Mouse (Mus musculus): Measurements from ENCODE around the gene Fndc3b.

Gene Fndc3b

DNA sequence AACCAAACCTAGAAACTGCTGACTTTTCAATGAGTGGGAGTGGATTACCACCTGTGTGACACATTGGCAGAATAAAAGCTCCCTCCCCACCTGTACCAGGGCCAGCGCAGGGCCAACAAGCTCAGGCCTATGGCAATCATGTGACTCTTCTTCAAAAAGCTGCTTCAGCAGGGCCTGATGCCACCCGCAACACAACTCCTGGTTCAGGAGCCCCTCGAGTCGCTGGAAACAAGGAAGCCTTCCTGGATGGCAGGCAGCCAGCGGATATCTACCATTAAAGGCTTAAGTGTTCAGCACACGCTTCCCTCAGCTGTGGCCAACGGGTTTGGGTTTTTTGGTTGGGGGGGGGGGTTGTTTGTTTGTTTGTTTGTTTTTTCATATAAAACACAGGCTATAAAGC, 37.4 kb downstream of the Fndc3b start:
- DNase-seq (ENCODE audit: low read depth, low spot score), result no peak

DNA sequence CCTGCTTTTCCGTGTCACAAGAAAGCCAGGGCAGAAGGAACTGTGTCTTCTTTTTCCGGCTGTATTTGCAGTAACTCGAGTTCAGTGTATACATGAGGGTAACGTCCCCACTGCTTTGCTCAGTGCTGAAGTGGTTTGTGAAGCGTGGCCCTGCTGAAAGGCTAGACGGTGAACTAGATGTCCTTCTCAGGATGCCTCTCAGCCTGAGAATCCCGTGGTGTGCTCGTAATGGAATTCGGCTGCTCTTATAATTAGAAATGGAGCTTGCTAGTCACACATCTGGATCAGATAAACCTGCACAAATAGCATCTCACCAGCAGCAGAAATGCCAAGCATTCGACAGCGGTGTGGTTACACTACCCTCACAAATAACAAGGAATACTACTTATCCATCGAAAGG, 40.7 kb downstream of the Fndc3b start:
- DNase-seq (ENCODE audit: low read depth, low spot score), result peak; percentile 34

DNA sequence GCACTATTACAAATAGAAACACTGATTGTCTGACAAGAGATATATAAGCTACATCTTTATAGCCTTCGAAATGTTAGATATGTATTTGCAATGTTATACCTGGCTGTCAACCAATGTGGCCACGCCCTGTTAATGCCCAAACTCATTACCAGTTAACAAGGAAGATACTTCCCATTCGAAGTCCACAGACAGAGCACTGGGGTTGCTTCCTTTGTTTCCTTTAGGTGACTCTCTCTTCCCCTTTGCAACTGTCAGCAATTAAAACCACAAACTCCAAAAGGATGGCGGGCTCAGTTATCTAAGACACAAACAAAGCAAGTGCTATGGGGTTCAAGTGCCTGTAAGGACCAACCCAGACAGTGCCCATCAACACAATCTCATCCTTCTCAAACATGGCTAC, 43.8 kb downstream of the Fndc3b start:
- DNase-seq (ENCODE audit: low read depth, low spot score), result no peak

DNA sequence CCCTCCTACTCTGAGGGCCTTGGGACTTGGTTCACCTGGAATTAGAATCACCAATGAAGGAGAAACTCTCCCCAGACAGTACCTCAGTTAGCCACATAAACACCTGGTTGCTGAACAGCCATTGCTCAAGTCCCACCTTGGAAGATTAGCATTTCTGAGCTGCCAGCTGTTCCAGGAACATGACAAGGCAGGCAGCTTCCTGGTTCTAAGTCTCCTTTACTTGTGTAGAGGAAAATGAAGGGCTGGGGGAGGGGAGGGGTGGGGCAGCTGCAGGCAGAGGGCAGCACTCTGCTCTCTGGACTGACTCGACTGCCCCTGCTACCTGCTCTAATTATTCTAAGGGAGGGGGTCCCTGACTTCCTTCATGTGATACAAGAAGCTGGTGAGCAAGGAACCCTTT, 45.8 kb downstream of the Fndc3b start:
- no peak for DNase-seq (ENCODE audit: low read depth, low spot score)

DNA sequence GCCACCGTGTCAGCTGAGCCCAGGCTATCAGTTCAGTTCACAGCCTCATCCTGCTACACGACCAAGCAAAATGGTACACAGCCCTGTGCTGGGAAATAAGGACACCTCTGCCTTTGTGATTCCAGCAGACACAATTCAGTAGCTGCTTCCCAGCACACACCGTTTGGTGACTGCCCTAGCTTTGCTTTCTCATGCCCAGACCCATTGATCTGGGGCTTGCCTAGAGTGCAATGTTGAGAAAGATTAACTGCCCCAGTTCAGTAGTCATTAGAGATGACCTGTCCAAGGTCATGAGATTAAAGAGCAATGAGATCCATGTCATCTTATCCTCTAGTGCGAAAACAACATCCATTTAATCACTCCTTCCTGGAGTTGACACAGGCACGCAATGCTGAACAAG, 47.9 kb downstream of the Fndc3b start:
- DNase-seq (ENCODE audit: low read depth, low spot score), result no peak

DNA sequence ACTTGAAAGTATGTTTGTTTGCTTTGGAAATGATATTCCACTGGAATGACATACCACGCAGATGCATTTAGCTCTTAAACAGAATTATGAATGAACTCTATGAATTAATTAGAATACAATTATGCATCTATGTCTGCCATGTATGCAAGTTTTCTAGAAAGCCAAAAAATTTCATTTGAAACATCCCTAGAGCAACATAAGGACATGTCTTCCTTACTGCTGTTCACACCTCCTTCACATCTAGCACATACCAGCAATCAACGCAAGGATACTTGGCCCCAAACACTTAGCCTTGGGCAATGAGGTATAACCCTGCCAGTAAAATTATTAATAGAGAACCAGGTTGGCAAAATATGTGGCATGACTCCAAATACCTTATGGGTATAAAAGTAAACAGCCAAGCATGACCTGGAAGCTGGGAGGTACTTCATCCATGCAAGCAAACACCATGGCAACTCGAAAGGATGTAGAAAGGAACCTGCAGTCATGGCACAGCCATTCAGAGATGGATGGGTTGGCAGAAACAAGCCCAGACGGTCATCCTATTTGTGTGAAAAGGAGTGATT, 52.8 kb downstream of the Fndc3b start:
- no peak for DNase-seq (ENCODE audit: low read depth, low spot score)

DNA sequence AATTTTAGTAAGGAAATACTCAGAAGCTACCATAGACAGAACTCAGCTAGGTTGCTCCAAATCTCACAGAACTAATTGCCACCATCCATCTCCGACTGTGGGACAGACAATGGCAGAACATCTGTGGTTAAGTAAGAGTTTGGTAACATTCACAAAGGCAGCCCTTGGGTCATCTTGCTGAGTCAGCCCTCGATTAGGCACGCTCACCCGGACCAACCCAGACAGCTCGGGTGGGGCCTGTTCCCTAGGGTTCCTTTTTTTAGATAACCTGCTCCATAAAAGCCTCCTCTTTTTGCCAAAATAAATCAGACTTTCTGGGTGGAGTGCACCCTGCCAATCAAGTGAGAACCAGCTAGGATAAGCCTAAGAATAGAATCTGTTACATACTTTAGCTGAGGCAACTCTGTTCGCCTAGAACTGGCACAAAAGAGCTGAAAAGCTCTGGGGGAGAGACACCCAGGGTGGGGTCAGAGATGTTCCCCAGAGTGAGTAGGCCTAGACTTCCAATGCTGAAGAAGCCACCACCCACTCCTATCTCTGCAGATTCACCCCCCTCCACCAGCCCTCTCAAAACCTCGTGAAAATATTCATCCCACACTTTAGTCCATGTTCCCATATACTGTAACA, 54.2 kb downstream of the Fndc3b start:
- DNase-seq (ENCODE audit: low read depth, low spot score), result peak; percentile 57

DNA sequence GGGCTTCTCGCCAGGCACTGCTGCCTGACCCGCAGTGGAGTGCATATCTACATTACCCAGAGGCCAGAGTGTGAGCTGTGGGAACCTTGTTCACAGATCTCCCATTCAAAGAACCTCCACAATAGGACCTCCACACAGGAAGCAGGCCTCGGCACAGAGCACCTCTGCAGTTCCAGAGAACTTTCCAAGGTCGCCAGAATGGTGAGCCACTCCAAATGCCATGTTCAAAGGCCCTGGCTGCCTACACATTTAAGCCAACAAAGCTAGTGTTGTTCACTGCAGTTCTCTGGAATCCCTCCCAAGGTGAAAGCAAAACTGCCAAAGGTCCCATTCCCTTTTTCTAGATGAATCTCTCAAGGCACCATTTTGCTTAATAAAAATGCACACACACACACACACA, 55.4 kb downstream of the Fndc3b start:
- DNase-seq (ENCODE audit: low read depth, low spot score), result no peak

DNA sequence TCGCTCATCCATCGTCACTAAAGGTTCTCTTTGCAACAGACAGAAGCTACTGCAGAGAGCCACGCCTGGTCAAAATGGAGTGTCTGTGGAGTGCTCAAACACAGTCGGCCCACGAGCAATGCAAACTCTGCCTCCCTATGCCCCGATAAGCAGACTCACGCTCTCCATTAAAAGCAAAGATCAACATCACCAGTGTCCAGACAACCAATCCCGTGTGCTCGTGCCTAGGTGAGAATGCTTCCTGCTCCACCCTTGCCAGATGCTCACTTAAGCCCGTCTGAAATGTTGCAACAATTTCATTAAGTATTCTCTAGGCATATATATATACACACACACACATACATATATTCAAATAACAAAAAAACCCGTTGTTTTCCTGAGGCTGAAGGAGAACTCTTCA, 56.1 kb downstream of the Fndc3b start:
- DNase-seq (ENCODE audit: low read depth, low spot score), result no peak

DNA sequence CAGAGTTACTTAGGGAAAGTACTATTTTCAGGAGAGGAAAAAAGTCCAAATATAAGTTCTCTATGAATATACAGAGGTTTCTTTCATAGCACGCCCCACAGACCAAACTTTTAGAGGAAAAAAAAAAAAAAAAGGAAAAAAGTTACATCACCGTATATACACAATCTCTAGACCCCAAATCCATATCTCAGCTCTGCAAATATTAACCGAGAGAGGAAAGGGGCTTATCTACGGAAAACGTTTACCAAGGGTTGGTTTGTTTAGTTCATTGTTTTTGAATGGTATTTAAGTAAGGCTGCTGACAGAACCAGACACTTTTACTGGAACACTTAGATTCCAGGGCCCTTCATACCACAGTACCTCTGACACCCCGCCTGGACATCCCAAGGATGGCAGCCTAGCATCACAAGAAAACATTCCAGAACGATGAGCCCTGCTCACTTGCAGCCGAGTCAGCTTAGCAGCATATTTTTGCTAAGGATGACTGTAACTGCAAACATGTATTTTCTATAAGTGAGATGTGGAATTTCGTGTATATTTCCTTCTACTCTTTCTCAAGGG, 58.6 kb downstream of the Fndc3b start:
- no peak for DNase-seq (ENCODE audit: low read depth, low spot score)

DNA sequence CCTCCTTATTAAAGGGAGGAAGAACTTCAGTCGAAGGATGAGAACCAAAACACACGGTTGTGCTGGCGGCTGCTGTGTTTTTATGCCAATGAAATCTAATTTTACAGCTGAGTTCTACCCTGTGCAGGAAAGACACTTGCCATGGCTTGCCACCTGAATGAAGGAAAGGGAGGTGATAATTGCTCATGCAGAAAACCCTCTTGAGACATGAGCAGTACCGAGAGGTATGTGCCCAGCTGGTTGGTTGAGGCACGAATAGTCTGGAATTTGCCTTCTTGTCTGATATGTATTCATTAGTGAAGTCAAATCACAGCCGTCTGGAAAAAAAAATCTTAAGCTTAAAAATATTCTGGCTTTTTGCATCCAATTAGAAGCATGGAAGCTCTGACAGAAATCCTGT, 59.4 kb downstream of the Fndc3b start:
- DNase-seq (ENCODE audit: low read depth, low spot score), result no peak

DNA sequence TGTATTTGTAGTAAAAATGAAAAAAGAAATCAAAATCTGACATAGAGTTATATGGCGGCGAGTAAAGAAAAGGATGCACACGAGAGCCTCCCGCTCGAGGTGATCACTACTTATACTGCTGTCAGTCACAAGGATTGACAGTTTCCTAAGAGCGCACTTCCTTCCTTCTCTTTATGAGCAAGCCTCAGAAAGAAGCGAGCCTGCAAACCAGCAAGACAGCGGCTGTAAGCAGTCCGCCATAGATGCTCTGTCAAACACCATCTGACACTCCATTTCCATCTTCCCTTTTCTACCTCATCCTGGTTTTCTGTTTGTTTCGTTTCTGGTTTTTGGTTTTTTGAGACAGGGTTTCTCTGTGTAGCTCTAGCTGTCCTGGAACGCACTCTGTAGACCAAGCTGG, 61.0 kb downstream of the Fndc3b start:
- DNase-seq (ENCODE audit: low read depth, low spot score), result no peak

DNA sequence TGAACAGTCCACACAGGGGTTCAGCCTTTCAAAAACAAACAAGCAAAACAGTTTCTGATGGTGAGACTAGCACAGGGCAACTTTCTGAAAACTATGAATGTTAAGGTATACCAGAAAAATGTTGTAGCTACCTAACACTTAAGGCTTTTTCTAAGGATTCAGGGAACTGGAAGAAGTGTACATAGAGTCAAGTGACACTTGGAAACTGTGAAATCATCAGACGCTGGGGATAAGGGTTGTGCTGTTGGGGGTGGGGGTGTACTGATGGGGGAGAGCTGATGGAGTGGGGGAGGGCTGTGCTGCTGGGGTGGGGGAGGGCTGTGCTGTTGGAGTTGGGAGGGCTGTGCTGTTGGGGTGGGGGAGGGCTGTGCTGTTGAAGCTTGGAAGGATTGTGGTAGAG, 61.8 kb downstream of the Fndc3b start:
- no peak for DNase-seq (ENCODE audit: low read depth, low spot score)

DNA sequence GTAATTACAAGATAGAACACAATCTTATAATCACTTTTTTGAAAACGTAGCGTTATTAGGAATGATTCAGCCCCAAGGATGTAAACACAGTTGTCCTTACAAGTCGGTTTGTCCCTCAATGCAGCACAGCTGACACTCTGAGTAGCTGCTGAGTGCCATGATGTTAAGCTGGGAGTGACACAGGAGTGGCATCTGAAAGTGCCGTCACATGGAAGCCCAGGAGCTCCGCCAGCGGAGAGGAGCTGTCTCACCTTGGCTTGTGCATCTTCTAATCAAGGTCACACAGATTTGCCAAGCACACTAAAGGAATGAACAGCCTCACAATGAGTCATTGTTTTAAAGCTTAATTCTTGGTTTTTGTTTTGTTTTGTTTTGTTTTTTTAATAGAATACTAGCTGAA, 68.7 kb downstream of the Fndc3b start:
- no peak for DNase-seq (ENCODE audit: low read depth, low spot score)

DNA sequence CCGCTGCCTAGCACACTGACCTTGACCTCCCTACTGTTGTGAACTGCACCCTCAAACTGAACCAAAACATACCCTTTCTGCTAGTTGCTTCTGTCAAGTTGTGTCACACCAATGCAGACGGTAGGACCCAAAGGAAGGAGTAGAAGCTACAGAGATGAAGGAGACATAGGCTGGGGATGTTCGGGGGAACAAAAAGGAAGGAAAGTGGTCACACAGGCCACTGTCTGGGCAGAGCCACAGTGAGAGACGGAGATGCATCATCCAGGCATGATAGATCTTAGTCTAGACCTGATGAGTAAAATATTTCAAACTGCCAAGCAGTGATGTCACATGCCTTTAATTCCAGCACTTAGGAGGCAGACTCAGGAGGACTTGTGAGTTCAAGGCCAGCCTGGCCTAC, 71.4 kb downstream of the Fndc3b start:
- DNase-seq (ENCODE audit: low read depth, low spot score), result no peak

DNA sequence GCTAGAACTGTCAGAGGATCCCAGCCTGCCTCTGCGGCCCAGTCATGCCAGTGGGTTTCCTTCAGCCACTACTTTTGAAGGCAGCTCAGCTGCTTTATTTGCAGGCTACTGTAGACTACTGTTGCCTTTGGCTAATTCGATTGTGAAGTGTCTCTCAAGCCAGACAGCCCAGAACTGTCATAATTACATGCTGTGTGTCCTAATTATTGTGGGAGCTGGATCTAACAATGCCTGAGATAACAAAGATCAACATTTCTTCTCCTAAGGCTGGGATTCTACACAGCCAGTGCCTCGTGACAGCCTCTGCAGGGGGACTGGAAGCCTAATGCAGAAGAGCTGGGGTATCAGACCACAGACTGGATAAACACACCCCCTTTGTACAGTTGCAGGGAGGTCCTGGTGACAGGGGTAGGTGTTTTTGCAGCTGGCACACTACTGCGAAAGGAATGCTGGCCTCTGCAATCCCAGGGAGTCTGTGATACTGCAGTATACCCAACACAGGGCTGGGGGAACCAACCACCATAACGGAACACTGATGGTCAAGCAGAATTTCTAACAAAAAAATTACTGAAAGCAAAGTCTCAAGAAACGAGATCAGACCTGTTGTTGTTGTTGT, 74.0 kb downstream of the Fndc3b start:
- DNase-seq (ENCODE audit: low read depth, low spot score), result no peak

DNA sequence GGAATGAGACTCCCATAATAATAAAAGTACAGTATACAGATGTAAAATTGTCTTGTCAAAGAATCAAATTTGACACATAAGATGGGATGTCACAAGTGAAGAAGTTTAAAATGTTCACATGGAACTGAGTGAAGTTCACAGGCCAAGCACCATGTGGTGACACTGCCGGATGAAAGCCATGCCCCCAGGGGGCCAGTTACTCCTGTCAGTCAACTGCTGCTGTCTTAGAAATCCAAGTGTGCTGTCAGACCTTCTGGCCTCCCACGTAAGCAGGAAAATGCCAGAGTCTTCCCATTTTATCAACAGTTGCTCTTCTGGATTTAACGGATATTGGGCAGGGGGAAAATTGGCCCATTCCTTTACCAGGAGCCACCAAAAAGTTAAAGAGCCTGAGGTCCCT, 75.3 kb downstream of the Fndc3b start:
- DNase-seq (ENCODE audit: low read depth, low spot score), result no peak

DNA sequence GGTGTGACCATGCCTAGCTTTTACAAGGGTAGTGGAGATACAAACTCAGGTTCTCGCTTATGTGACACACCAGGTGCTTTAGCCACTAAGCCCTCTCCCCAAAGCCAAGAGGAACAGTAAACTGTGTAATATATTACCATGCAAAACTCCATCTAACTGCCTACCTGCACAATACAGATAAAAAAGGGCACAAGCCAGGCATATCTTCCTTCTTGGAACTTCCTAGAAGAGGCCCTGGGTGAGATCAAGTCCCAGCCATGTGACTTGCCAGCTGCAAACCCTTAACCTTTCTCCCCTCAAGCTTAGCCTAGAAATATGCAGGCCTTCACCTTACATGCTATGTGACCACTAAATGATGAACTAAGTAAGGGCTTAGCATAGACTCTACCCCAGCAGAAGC, 78.2 kb downstream of the Fndc3b start:
- no peak for DNase-seq (ENCODE audit: low read depth, low spot score)

DNA sequence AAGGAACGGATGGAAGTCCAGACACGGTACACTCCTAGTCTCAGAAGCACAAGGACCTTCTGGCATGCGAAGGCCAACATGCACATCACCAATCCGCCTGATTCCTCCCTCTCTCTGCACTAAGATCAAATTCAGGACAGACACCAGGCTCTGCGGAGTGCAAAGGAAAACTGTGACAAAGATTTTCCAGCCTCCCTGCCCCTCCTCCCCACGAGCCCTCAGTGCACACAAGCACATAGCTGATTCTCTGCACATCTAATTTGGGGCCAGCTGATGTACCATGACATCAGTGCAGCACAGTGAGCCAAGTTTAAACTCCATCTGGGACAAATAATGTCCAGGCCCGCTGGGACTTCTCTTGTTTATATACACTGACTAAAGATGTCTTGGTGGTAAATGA, 80.0 kb downstream of the Fndc3b start:
- peak; percentile 85 for DNase-seq (ENCODE audit: low read depth, low spot score)

DNA sequence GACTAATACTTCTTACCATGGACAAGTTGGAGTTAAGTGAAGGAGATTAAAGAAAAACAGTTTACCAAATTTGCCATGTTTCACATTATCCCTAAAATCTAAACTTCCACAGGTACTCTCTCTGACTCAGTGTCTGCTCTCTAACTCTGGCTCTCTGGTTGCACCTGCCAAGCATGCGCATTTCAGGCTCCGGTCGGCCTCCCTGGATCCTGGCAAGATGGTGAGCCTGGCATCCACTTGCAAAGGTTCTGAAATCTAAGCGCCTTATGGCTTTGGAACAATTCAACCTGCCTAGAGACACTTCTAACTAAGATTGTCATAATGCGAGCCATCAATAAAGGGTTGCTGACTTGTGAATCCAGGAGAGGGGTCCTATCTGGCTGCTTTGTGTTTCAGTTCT, 81.4 kb downstream of the Fndc3b start:
- DNase-seq (ENCODE audit: low read depth, low spot score), result no peak

DNA sequence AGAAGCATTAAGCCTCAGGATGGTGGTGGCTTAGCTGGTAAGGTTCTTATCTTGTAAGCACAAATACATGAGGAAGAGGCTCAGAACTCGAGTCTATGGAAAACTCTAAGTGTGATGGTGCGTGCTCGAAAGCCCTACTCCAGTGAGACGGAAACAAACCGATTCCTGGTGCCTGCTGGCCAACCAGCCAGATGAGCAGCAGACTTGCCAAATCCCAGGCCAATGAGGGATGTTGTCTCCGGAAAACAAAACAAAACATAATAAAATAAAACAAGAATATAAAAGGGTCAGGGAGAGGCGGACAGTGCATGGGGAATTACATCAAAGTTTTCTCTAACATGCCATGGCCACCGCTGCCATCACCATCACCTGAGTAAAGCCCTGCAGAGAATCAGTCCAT, 84.8 kb downstream of the Fndc3b start:
- no peak for DNase-seq (ENCODE audit: low read depth, low spot score)

DNA sequence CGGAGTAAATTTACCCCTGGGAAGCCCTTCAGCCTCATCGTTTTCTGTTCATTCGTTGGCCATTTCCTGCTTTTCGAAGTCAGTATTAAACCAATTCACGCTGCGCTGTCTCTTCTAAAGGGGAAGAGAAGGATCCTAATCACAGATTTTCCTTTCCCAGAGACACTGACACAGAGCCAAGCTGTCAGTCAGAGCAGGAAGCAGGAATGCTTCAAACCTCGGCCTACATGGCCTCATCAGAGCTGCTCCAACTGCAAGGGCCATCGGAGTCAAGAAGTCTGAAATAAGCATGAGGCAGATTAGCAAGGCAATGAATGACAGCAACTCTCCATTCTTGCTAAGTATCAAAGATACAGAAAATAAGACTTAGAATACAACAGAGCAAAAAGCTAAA, 85.5 kb downstream of the Fndc3b start:
- DNase-seq (ENCODE audit: low read depth, low spot score), result no peak

DNA sequence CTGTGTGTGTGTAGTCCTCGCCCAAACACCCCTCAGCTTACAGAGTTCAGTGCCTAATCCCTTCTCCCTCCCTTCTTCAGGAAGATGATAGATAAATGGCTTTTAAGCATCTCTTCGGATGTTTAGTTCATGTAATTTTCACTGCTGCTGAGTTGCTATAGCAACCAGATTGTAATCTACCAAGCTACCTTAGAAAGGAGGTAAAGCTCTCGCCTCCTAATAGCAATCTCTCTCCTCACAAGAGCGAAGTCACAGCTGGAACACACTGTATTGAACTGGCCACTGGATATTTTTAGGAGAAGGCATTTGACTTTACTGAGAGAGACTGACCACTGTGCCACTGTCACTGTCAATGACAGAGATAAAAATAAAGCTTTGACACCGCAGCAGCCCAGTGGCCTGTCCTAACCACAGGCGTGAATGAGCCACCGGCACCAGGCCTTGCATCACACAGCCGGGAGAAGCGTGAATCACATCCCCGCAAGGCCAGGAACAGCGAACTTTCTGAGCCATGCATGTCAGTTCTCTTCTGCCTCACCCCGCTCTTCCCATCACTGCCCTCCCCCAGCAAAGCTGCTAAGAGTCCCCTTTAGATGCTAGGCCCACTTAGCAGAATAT, 86.0 kb downstream of the Fndc3b start:
- DNase-seq (ENCODE audit: low read depth, low spot score), result no peak

All from skeletal muscle tissue, adult 2 months (tissue).